Mouse (Mus musculus) WW6 (cell line): ENCODE results near the gene Eef1a2.

Experiments
- DNase-seq: peaks from one replicate; pipeline ENCODE4 v3.0.0-alpha.2; 2013; ENCODE audit warnings: low read depth, low spot score

Eef1a2 gene

DNA sequence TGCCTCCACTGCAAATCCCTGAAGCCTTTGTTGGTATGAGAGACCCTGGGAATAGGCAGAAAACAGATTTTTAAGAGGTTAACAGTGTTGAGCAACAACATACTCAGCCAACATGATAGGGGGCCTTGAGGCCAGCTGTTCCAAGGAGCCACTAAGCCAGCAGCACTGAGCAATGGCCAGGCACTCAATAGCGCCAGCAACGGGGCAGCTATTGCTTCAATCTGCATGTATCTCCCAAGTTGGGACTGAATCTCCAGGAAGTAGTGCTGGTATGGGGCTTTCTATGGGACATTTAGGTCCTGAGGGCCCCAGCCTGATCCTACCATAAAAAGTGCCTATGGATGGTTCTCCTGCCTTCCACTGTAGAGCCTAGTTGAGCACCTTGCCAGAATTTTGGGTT, 1.7 kb upstream of the Eef1a2 start:
- no peak for DNase-seq

GRCm38 (mm10) chr2:181157716-181158302, 995 bp upstream of the Eef1a2 start:
- no peak for DNase-seq

- no peak for DNase-seq
Measured at GRCm38 (mm10) chr2:181157180-181157579, 366 bp upstream of the Eef1a2 start.

DNA sequence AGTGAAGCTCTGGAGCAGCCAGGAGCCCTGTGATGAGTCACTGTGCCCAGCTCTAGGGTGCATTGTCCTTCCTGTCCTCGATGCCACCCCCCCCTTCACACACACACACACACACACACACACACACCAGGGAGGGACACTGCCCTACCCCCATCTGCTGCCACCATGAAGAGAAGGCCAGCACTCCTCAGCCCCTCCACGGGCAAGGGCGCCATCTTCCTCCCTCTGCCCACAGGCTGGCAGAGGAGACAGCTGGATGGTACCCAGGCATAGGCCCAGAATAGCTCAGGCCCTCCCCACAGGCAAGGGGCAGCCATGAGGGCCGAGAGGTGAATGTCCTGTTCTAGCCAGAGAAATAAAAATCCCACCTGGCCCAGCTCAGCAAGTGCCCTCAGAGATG, 1.0 kb downstream of the Eef1a2 start:
- no peak for DNase-seq

- no peak for DNase-seq
Measured at GRCm38 (mm10) chr2:181154831-181155415, 1.9 kb downstream of the Eef1a2 start.

DNA sequence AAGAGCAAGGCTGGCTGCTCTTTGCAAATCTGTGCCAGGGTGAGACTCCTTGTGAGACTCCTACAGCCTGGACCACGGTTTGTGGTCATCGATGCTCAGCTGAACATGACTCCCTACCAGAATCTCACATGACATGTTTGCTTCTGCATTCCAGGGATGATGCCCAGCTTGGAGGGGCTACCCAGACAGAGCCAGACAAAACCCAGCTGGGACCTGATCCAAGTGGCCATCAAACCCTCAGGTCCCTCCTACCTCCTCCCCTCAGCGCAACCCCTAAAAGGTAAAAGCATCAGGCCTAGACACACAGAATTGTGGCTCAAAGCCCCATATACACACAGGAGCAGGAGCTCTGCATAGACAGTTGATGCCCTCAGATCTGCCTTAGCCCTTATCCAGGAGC, 2.5 kb downstream of the Eef1a2 start:
- DNase-seq = no peak

- no peak for DNase-seq
Measured at GRCm38 (mm10) chr2:181153837-181154236, 3.0 kb downstream of the Eef1a2 start.

DNA sequence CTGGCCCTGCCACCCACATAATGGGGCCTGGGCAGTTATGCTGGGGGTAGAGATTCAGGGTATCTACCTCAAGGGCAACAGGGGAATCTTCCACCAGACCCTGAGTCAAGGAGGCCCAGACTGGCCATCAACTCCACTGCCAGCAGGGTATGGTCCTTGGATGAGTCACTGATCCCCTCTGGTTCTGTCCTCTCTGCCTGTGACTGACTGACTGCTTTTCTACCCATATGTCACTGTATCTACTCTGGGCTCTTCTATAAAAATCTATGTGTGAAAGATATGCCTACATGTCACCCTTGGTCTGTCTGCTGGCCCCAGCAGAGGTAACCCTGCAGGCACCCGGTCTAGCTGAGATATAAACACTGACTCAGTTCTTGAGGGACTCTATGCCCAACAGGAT, 3.7 kb downstream of the Eef1a2 start:
- DNase-seq = no peak

GRCm38 (mm10) chr2:181152701-181153100, 4.1 kb downstream of the Eef1a2 start:
- DNase-seq = no peak

- DNase-seq = no peak
Measured at GRCm38 (mm10) chr2:181150281-181150680, 6.5 kb downstream of the Eef1a2 start.

- no peak for DNase-seq
Measured at GRCm38 (mm10) chr2:181148318-181148955, 8.4 kb downstream of the Eef1a2 start.

GRCm38 (mm10) chr2:181147546-181148317, 9.1 kb downstream of the Eef1a2 start:
- DNase-seq = no peak

DNA sequence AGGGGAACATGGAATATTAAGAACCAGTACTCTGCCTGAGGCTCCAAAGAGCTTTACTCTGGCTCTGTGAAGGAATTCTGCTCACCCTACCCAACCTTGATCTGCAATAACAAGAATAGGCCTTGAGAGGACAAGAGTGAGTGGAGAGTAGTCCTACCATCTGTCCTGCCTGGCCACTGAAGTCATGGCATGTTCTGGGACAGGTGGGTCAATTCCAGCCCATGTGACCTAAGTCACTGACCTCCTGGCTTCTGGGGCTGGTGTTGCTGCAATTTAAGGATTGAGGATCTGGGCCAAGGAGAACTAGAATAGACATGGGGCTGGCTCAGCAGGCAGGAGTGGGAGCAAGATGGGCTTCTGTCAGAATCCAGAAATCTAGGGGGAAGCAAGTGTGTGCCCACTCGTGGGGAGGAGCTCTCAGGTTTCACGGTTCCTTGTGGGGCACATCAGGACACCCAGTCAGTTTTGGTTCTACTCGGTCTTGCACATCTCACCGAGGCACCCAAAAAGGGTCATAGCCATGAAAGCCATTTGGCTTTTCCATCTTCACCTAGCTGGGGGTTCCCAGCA, 9.8 kb downstream of the Eef1a2 start:
- DNase-seq = no peak

DNA sequence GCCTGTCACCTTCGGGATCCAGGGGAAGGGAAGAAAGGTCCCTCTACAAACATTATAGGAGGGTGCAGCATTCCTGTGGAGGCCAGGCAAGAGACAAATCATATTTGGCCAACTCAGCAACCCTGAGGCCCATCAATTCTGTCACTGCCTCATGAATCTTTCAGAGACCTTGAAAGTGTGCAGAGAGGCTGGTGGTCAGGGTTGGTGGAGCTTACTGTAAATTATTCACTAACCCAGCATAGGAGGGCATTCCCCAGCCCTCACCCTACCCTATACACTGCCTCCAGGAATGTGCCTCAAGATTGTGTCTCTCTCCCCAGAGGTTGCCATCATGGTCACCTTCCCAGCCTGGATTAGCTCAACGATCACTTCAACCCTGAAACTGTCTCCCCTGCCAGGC, 12.1 kb downstream of the Eef1a2 start:
- DNase-seq = no peak

DNA sequence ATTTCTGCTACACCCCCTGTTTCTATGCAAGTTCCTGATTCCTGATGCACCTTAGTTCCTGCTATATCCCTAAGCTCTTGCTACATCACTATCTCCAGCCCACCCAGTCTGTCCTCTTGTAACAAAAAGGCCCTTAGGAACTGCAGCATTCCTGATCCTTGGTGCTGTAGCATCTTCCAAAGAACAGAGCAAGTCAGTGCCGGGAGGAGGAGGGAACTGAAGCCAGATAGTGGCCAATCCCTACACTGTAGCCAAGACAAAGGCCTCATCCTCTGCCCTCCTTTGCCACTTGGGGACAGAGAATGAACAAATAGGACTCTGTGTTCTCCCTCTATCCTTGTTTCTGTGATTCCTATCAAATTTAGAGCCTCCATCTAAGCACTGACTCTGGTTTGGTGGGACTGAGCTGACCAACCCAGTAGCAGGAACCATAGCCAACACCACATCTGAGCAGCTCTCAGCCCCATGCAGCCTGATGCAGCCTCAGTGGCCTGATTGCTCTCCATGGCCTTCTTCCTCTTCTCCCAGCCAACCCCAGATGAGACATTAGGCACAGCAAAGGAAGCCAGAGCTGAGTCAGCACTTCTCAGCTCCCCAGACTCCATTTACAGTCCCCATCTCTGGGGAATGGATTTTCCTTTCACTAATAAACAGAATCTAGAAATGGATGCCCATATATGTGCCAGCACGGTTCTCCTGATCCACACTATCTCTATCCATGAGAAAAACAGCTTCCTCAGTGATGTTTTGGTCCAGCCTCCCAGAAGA, 13.1 kb downstream of the Eef1a2 start:
- DNase-seq = no peak

DNA sequence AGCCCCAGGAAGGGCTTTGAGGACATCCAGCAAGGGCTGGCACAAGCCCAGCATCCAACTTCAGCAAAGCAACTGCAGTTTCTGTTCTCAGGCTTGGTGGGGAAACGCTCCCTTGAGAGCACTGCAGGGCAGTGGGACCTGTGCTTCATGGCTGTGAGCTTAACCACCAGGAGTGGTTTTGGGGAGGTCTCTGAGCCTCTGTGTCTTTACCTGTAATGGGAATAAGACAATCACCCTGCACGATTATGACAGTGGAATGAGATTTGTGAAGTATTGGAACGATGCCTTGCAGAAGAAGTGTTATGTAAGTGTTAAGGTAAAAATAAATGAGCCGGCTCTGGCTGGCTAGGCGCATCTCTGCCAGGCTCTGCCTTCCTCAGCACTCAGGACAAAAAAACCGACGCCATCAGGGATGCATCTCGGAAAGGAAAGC, 14.1 kb downstream of the Eef1a2 start:
- DNase-seq = no peak

DNA sequence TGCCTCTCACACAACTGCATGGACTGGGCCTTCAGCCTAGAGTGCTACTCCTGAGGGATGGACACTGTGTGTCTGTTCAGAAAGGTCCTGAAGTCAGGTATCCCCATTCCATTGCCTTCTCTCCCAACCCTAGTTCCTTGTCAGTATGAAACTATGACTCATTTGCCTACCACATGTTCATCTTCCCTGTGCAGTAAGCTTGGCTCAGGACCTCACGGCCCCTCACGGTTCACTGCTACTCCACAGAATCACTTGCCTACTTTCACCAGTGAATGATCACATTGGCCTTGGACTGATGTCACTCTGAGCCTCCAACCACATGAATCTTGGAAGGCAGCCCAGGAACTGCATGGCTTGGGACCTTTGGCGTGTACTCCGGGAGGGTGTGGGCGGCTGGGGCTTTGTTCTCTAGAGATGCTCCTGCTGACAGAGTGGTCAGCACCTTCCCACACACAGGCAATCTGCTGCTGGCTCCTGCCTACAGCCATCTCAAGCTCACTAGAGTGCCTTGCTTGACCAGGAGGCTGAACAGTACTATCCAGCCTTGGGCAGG, 17.1 kb downstream of the Eef1a2 start:
- DNase-seq = no peak

GRCm38 (mm10) chr2:181136934-181137333, 19.9 kb downstream of the Eef1a2 start:
- no peak for DNase-seq

GRCm38 (mm10) chr2:181135446-181135818, 21.4 kb downstream of the Eef1a2 start:
- no peak for DNase-seq

DNA sequence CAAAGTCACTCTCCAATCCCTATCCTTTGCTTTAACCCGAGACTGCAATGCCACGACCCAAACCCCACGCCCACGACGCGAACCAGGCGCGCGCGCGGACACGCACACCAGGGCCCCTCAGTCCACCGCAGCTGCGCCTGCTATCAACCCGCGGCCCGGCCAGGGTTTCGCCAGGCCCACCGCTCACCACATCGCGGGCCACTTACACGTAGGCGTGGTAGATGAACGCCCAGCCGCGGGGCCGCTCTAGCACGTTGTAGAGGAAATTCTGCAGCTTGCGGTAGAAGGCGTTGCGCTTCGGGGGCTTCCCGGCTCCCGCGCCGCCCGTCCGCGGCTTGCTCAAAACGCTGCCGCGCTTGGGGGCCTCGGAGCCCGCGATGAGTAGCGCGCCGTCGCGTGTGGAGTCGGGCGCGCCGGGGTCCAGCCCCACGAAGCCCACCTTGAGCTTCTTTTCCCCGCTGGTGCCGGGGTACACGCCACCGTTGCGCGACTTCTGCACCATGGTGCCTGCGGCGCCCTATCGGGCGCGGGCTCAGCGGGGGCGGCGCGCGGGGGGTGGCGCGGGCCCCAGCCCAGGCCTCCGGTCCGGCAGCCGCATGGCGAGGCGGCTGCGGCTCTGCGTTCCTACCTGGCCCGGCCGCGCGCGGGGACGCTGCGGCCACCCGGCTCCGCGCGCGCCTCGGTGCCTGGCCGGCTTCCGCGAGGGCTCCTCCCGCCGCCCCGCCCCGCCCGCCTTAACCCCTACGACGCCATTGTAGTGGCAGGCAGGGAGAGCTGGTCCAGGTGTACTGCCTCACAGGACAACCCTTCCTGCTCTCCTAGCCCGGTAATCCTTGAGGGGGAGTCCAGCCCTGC, 22.0 kb downstream of the Eef1a2 start, which contains the start of gene Kcnq2:
Kcnq2 (minus strand) TSS at position 710 of the 855 bp plus-strand sequence.
- no peak for DNase-seq
